Mouse (Mus musculus) thymus, postnatal 36 days (tissue): ENCODE data around the gene Gsta3.

ENCODE experiments used
- DNase-seq, 2 experiments: peaks; one replicate each; pipeline ENCODE4 v3.0.0; 2022; ENCODE audit warnings: mixed read lengths in 2 of 2

Gene Gsta3

DNA sequence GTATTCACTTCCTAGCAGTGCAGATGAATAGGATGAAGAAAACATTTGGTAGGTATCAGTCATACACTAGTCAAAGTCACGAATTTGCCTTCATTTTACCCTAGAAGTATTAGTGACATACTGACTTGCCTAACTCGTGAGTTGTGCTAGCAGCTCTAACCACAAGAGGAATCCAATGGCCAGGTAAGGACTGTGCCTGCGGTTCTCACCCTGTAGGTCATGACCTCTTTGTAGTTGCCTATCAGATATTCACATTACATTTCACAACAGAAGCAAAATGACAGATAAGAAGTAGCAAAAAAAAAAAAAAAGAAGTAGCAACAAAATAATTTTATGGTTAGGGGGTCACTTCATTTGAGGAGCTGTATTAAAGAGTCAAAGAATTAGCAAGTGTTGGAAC lies 63.8 kb downstream of the Gsta3 start:
- no peak for DNase-seq

DNA sequence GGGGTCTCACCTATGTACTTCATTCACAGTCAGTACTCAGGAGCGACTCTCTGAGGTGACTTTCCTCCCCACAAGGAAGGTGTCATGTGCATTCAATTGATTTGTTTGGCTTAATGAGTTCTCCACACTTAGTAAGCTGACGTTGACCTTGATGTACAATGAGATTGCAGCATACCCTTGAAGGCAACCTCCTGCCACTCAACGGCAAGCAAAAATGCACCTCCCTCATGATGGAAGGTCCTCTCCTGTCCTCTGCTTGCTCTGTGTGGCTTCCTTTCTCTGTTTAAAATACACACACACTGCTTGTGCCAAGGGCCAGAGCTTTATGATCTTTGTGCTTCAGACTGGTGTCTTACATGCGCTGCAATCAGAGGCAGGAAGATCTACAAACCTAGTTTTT lies 64.3 kb downstream of the Gsta3 start:
- DNase-seq = no peak

DNA sequence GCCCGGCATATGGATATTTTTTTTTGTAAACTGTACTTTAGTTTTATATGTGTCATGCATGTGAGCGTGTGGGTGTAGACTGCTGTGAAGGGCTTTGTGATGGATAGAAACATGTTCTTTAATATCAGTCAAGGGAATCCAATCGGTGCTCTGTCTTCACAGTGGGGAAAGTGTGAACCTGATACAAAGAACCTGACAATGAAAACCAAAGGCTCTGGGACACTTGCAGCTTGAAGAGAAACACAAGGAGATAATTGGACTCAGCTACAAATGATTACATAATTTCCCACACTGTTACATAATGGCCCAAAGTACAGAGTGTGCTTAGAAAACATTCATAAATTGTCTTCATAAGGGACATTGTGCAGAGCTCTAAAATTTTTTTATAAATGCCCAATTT lies 65.1 kb downstream of the Gsta3 start:
- DNase-seq = no peak

DNA sequence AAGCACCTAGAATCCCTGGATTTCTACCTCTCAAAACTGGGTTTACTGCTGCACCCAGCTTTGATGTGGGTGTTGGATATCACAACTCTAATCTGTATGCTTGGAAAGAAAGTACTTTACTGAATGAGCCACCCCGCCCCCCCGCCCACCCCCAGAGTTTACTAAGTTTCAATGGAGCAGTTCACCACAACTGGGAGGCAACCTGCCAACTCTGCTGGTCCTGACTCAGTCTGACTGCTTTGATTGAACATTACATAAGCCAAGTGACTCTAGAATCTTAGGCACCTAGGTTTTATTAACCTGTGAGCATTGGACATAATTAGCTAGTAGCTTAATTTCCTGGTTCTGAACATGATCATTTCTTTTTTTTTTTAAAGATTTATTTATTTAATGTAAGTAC lies 73.9 kb downstream of the Gsta3 start:
- no peak for DNase-seq
